Mouse (Mus musculus) midbrain, postnatal 0 days (tissue): ENCODE measurements around the gene Adarb2. TPM values are rescaled to one million over a fixed set of nuclear protein-coding genes. Genes with fewer than 3 reads are reported as not detected.

Experiments used
- ATAC-seq: fragments of 200-750 bp; cut with Nextera tagmentation; 2 replicates; pipeline ENCODE4 v1.8.0; 2017; ENCODE audit warnings: moderate number of reproducible peaks, mild to moderate bottlenecking, moderate TSS enrichment, moderate library complexity; ENCODE audit not compliant: low FRiP score
- DNase-seq: peaks from one replicate; pipeline ENCODE4 v3.0.0-alpha.2; 2015; ENCODE audit warnings: low spot score
- H3K27ac ChIP-seq: fragments of 300-500 bp; sonication (generic); 2 replicates; pipeline ENCODE4 v1.5.1; 2014; ENCODE audit warnings: low read depth, mild to moderate bottlenecking, low read length, mixed read lengths
- H3K27me3 ChIP-seq: fragments of 300-500 bp; sonication (generic); 2 replicates; pipeline ENCODE4 v1.6.1; 2014; ENCODE audit warnings: low read length, control low read depth, mixed read lengths; ENCODE audit not compliant: insufficient read depth
- H3K36me3 ChIP-seq: fragments of 300-500 bp; sonication (generic); 2 replicates; pipeline ENCODE4 v1.6.1; 2014; ENCODE audit warnings: low read length, control low read depth, mixed read lengths; ENCODE audit not compliant: insufficient read depth
- H3K4me1 ChIP-seq: fragments of 300-500 bp; sonication (generic); 2 replicates; pipeline ENCODE4 v1.6.1; 2014; ENCODE audit warnings: mild to moderate bottlenecking, control low read depth, antibody characterized with exemption, low read length, mixed read lengths; ENCODE audit not compliant: insufficient read depth
- H3K4me2 ChIP-seq: fragments of 300-500 bp; sonication (generic); 2 replicates; pipeline ENCODE4 v1.6.1; 2014; ENCODE audit warnings: low read depth, mild to moderate bottlenecking, low read length, mixed read lengths; ENCODE audit not compliant: poor library complexity, severe bottlenecking
- H3K4me3 ChIP-seq: fragments of 300-500 bp; sonication (generic); 2 replicates; pipeline ENCODE4 v1.5.1; 2014; ENCODE audit warnings: low read depth, mild to moderate bottlenecking, low read length, moderate library complexity
- H3K9ac ChIP-seq: fragments of 300-500 bp; sonication (generic); replicated peaks from 2 replicates; pipeline ENCODE4 v1.6.1; 2014; ENCODE audit warnings: mild to moderate bottlenecking, low read length, moderate library complexity, mixed read lengths; ENCODE audit not compliant: poor library complexity, severe bottlenecking
- H3K9me3 ChIP-seq: fragments of 300-500 bp; sonication (generic); 2 replicates; pipeline ENCODE4 v1.6.1; 2016; ENCODE audit warnings: low read length, control low read depth
- CTCF ChIP-seq: IDR thresholded peaks from 2 replicates; pipeline ENCODE4 v1.5.1; 2016; ENCODE audit warnings: antibody characterized with exemption, mild to moderate bottlenecking
- WGBS: fragments of 180-500 bp; shearing (Covaris S2); extraction: QIAGEN DNeasy Blood & Tissue Kit; methylation state at CpG from one replicate; pipeline ENCODE4 v1.1.7; 2014; 5-methylcytosine and 5-hydroxymethylcytosine counted together
- polyA plus RNA-seq: library from polyadenylated mRNA; unstranded; fragments of >200 nt; fragmentation: Nextera tagmentation; extraction: Ambion mirVana; gene quantifications from 2 replicates; pipeline ENCODE4 v1.2.1, GENCODE M21; 2015
- total RNA-seq: library from RNA; depleted of rRNA; stranded (reverse); fragments of >200 nt; gene quantifications from 2 replicates; pipeline ENCODE4 v1.2.3, GENCODE M21; 2014

Adarb2 gene
- total and polyA plus RNA-seq, 2 experiments from 2014 or later = 16.9 to 36.3 TPM

DNA sequence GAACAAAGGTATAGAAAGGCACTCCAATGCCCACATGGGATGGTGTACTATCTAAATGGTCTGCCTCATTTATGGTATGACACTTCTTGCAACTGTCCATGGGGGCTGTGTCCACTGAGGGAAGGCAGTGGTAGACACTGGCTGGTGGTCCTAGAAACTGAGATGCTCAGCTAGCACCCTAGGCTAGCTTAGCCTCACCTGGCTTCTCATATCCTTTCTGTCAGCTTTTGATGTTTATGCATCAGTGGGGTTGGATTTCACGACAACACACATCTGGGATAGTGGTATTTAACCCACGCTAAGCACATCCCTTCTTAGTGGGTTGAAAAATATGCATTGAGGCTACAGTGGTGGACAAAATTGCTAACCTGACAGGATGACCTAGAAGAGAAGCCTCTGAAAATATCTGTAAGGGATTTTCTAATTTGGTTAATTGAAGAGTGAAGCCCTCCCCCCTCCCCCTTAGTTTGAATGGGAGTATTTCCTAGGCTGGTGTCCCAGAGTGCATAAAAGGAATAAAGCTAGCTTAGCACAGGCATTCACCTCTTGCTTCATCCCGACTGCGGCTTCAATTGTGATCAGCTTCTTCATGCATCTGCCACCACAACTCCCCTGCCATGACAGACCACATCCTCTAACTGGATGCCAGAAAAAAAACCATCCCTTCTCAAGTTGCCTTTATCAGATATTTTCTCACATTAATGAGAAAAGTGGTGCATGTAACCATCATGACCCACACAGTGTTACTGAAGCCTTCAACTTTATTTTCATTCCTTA is 197.8 kb downstream of the Adarb2 start:
- H3K4me3 ChIP-seq = no peak overlapping the region
- no peaks in the 10 kb centered on the region for H3K27me3 ChIP-seq
- H3K9me3 ChIP-seq = no peaks in the 10 kb centered on the region
- ATAC-seq (no peak), DNase-seq (no peak)
- 70% methylated on average over 4 of the region's 4 CpGs for WGBS
- no peak for TF ChIP-seq CTCF
- no peaks in the 10 kb centered on the region for H3K36me3 ChIP-seq
- H3K9ac ChIP-seq = no peak overlapping the region
- no peak overlapping the region for H3K27ac ChIP-seq
- no peak overlapping the region for H3K4me2 ChIP-seq
- no peaks in the 10 kb centered on the region for H3K4me1 ChIP-seq

GRCm38 (mm10) chr13:8402324-8402873 is 199.7 kb downstream of the Adarb2 start:
- no peaks in the 10 kb centered on the region for H3K4me1 ChIP-seq
- TF ChIP-seq CTCF = no peak
- H3K4me3 ChIP-seq = no peak overlapping the region
- H3K27me3 ChIP-seq = no peaks in the 10 kb centered on the region
- no peak overlapping the region for H3K27ac ChIP-seq
- no peaks in the 10 kb centered on the region for H3K9me3 ChIP-seq
- H3K36me3 ChIP-seq = no peaks in the 10 kb centered on the region
- DNase-seq = no peak
- no peak for ATAC-seq
- 64% methylated on average over 3 of the region's 3 CpGs for WGBS
- no peak overlapping the region for H3K4me2 ChIP-seq
- H3K9ac ChIP-seq = no peak overlapping the region

DNA sequence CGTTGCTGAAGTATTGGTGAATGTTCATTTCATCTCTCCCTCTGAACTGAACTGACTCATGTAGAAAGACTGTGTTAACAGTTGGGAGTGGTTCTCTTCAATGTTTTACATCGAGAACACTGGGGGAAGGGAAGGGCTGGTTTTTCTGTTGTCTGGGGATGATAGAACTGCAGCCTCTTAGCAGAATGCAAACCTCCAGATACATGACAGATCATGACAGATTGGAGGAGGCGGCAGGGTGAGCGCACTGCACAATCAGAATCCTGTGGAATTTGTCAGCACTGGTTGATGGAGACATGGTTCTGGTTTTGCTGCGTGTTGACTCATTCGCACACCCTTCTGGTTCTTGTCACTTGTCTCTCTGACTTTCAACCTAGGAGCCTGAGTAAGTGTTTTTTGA is 203.4 kb downstream of the Adarb2 start:
- 85% methylated on average over 6 of the region's 6 CpGs for WGBS
- no peaks in the 10 kb centered on the region for H3K27me3 ChIP-seq
- DNase-seq (no peak), ATAC-seq (no peak)
- no peaks in the 10 kb centered on the region for H3K9me3 ChIP-seq
- H3K36me3 ChIP-seq = no peaks in the 10 kb centered on the region
- H3K9ac ChIP-seq = no peak overlapping the region
- TF ChIP-seq CTCF = no peak
- no peaks in the 10 kb centered on the region for H3K4me1 ChIP-seq
- no peak overlapping the region for H3K27ac ChIP-seq
- no peak overlapping the region for H3K4me2 ChIP-seq
- H3K4me3 ChIP-seq = no peak overlapping the region

GRCm38 (mm10) chr13:8410353-8411318 is 208.0 kb downstream of the Adarb2 start:
- no peak for ATAC-seq

GRCm38 (mm10) chr13:8424019-8424719 is 221.5 kb downstream of the Adarb2 start:
- TF ChIP-seq CTCF = no peak
- no peaks in the 10 kb centered on the region for H3K9me3 ChIP-seq
- H3K4me1 ChIP-seq = no peaks in the 10 kb centered on the region
- H3K27ac ChIP-seq = no peak overlapping the region
- H3K36me3 ChIP-seq = no peaks in the 10 kb centered on the region
- DNase-seq (no peak), ATAC-seq (no peak)
- 90% methylated on average over 15 of the region's 15 CpGs for WGBS
- no peak overlapping the region for H3K4me3 ChIP-seq
- H3K9ac ChIP-seq = no peak overlapping the region
- no peaks in the 10 kb centered on the region for H3K27me3 ChIP-seq
- H3K4me2 ChIP-seq = no peak overlapping the region

More at GRCm38 (mm10) chr13:8410353-8411318, 208.0 kb downstream of the Adarb2 start:
- Histone ChIP-seq H3K4me3 (no peak overlapping the region), H3K36me3 (no peaks in the 10 kb centered on the region), H3K9ac (no peak overlapping the region), H3K27me3 (no peaks in the 10 kb centered on the region), H3K4me2 (no peak overlapping the region), H3K4me1 (no peaks in the 10 kb centered on the region), H3K27ac (no peak overlapping the region), H3K9me3 (no peaks in the 10 kb centered on the region)
- no peak for TF ChIP-seq CTCF
- no peak for DNase-seq
- WGBS = 61% methylated on average over 5 of the region's 5 CpGs
